Comparison of ENCODE assay signal across 28 mouse cellular contexts in the genomic region with DNA sequence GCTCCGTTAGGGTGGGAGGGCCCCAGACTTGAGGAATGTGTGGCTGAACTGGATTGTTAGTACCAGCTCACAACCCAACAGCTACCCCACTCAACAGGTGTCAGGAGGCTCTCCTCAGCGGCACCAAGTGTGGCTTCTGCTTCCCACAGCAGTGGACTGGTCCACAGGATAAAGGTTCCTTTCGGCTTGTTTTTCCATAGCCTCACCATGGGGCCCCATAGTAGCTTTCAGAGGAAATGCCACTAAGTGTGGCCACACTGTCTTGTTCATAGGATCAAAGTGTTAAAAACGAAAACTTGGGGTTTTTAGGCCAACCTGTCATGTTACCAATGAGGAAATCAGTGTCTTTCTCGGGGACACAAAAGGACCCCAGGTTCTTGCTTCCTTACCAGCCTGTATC. TPM values are rescaled to one million over a fixed set of nuclear protein-coding genes. Genes with fewer than 3 reads are reported as not detected.
"Had no signal": no experiment of that assay in that cellular context is flagged by ENCODE, and none has a peak within 500 bp of the region (broad histone marks: within the 10 kb centered on the region; RNA-seq: fewer than 3 reads in every experiment).

No protein-coding gene starts in this region.

- ATAC-seq: hindbrain, embryonic 16.5 days; inflammation-experienced regulatory T-cells, adult 6 months had no signal

- H3K9me3 ChIP-seq: heart, embryonic 13.5 days; heart, embryonic 15.5 days; hindbrain, embryonic 10.5 days; hindbrain, embryonic 12.5 days; kidney, embryonic 15.5 days; limb, embryonic 10.5 days; limb, embryonic 12.5 days; liver, embryonic 13.5 days; liver, embryonic 15.5 days had no signal

- H3K9ac ChIP-seq: heart, embryonic 13.5 days; heart, embryonic 15.5 days; hindbrain, embryonic 12.5 days; hindbrain, embryonic 14.5 days; kidney, embryonic 15.5 days; limb, embryonic 12.5 days; liver, embryonic 13.5 days; liver, embryonic 15.5 days had no signal

- H3K4me2 ChIP-seq: heart, embryonic 11.5 days; heart, embryonic 13.5 days; heart, embryonic 15.5 days; hindbrain, embryonic 12.5 days; hindbrain, embryonic 14.5 days; kidney, embryonic 15.5 days; limb, embryonic 12.5 days; liver, embryonic 11.5 days; liver, embryonic 13.5 days; liver, embryonic 15.5 days had no signal

- H3K27ac ChIP-seq: gastrocnemius, adult 2 months; heart, embryonic 13.5 days; heart, embryonic 15.5 days; hindbrain, embryonic 10.5 days; hindbrain, embryonic 12.5 days; hindbrain, embryonic 14.5 days; kidney, embryonic 15.5 days; kidney, postnatal 0 days; left cerebral cortex, adult 2 months; limb, embryonic 10.5 days; limb, embryonic 12.5 days; liver, embryonic 13.5 days; liver, embryonic 15.5 days had no signal

- H3K36me3 ChIP-seq: heart, embryonic 13.5 days; heart, embryonic 15.5 days; hindbrain, embryonic 10.5 days; hindbrain, embryonic 12.5 days; kidney, embryonic 15.5 days; limb, embryonic 10.5 days; limb, embryonic 12.5 days; liver, embryonic 13.5 days; liver, embryonic 15.5 days had no signal

- H3K4me1 ChIP-seq: hindbrain, embryonic 10.5 days; hindbrain, embryonic 12.5 days; limb, embryonic 10.5 days; limb, embryonic 12.5 days; liver, embryonic 15.5 days had no signal

- DNase-seq: gastrocnemius, adult 2 months; gastrocnemius, postnatal 10 days; gastrocnemius, postnatal 25 days; heart, postnatal 14 days; heart, postnatal 36 days; kidney, adult 11 months; kidney, adult 2 months; kidney, adult 9 months; kidney, postnatal 14 days; kidney, postnatal 36 days; liver; liver, embryonic 13.5 days had no signal

- H3K27me3 ChIP-seq: heart, embryonic 13.5 days; heart, embryonic 15.5 days; hindbrain, embryonic 12.5 days; kidney, embryonic 15.5 days; limb, embryonic 12.5 days; liver, embryonic 13.5 days; liver, embryonic 15.5 days had no signal

- H3K4me3 ChIP-seq: gastrocnemius, adult 2 months; heart, embryonic 13.5 days; heart, embryonic 15.5 days; hindbrain, embryonic 10.5 days; hindbrain, embryonic 12.5 days; kidney, embryonic 15.5 days; left cerebral cortex, adult 2 months; limb, embryonic 10.5 days; limb, embryonic 12.5 days; liver, embryonic 13.5 days; liver, embryonic 15.5 days had no signal

RNA-seq across cellular contexts. Expression of a gene that starts 49.9 kb away (rescaled TPM):
- total RNA-seq: granulocyte monocyte progenitor cell, adult 5-6 weeks had no signal
